Mouse (Mus musculus): ENCODE measurements around the gene 4921507P07Rik. TPM values are rescaled to one million over a fixed set of nuclear protein-coding genes. Genes with fewer than 3 reads are reported as not detected.

The 4921507P07Rik gene
- polyA plus RNA-seq, 1 experiment = 0.90 TPM

GRCm38 (mm10) chr6:50593334-50593845, 3.0 kb downstream of the 4921507P07Rik start:
- no peak overlapping the region for H3K27ac ChIP-seq (ENCODE audit: insufficient read depth, low read length)
- H3K4me1 ChIP-seq (ENCODE audit: control insufficient read depth, insufficient read depth, low read length) = no peaks in the 10 kb centered on the region
- TF ChIP-seq POLR2A (IDR thresholded peaks at IDR 0.05; ENCODE audit: extremely low read depth, insufficient read depth, low read length) (no peak), CTCF (IDR thresholded peaks at IDR 0.05; ENCODE audit: extremely low read depth, insufficient read depth, low read length) (no peak)
- no peak overlapping the region for H3K4me3 ChIP-seq (ENCODE audit: insufficient read depth, low read length)

DNA sequence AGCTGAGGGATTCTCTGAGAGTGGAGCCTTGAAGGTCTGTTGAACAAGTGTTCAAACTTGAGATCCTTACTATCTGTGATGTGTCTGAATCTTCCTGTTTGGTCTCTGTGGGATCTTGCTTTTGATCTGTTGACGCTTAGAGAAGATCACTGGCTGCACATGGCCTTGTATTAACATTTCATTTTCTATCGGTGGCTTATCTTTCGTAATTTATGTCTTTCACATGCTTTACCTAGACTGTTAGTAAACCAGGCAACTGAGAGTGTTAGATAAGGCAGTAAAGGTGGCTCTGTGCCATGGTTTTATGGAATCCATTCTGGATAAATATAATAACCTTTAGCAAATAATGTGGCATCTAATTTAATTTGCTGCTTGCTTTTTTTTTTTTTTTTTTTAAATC, 6.2 kb downstream of the 4921507P07Rik start:
- no peak for TF ChIP-seq CTCF (IDR thresholded peaks at IDR 0.05; ENCODE audit: extremely low read depth, insufficient read depth, low read length)
- no peak for TF ChIP-seq POLR2A (IDR thresholded peaks at IDR 0.05; ENCODE audit: extremely low read depth, insufficient read depth, low read length)
- Histone ChIP-seq H3K27ac (ENCODE audit: insufficient read depth, low read length) (no peak overlapping the region), H3K4me3 (ENCODE audit: insufficient read depth, low read length) (no peak overlapping the region), H3K4me1 (ENCODE audit: control insufficient read depth, insufficient read depth, low read length) (no peaks in the 10 kb centered on the region)

DNA sequence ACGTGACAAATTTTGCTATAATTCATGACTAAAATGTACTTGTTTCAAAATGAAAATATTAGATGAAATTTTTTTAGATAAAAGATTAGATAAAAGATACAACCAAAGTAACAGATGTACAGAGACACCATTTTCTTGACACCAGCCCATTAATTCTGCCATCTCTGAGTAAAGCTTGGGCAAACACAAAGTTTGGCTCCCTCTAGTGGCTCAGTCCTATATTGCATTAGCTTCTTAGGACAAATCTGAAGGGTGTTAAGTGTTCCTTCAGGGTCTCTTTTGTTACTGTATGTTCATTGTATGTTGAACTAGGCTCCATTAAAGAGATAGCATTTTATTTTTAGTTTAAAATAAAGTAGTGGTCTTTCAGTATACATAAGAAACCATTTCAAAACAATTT, 8.2 kb downstream of the 4921507P07Rik start:
- Histone ChIP-seq H3K4me1 (ENCODE audit: control insufficient read depth, insufficient read depth, low read length) (no peaks in the 10 kb centered on the region), H3K27ac (ENCODE audit: insufficient read depth, low read length) (no peak overlapping the region), H3K4me3 (ENCODE audit: insufficient read depth, low read length) (no peak overlapping the region)
- TF ChIP-seq POLR2A (IDR thresholded peaks at IDR 0.05; ENCODE audit: extremely low read depth, insufficient read depth, low read length) = no peak
- peak; percentile 54; the same call in 1 of the 2 replicates for TF ChIP-seq CTCF (IDR thresholded peaks at IDR 0.05; ENCODE audit: extremely low read depth, insufficient read depth, low read length)

DNA sequence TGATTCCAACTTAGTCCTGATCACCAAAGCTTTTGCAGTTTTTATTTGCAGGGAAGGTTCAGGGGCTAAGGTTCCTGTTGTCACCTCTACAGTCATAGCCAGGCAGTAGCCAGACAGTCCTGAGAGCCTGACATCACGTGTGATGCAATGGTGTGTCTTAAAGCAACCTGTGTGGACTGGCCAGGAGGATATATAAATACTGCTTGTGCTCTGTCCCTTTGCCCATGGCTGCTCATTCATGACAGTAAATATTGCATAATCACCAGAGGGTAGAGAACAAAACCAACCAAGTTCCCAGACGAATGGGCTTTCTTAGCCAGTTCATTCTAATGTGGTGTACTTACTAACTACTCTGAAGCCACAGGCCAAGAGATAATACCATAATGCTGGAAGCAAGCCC, 9.0 kb downstream of the 4921507P07Rik start:
- Histone ChIP-seq H3K27ac (ENCODE audit: insufficient read depth, low read length) (no peak overlapping the region), H3K4me3 (ENCODE audit: insufficient read depth, low read length) (no peak overlapping the region), H3K4me1 (ENCODE audit: control insufficient read depth, insufficient read depth, low read length) (no peaks in the 10 kb centered on the region)
- TF ChIP-seq CTCF (IDR thresholded peaks at IDR 0.05; ENCODE audit: extremely low read depth, insufficient read depth, low read length) = no peak
- no peak for TF ChIP-seq POLR2A (IDR thresholded peaks at IDR 0.05; ENCODE audit: extremely low read depth, insufficient read depth, low read length)

DNA sequence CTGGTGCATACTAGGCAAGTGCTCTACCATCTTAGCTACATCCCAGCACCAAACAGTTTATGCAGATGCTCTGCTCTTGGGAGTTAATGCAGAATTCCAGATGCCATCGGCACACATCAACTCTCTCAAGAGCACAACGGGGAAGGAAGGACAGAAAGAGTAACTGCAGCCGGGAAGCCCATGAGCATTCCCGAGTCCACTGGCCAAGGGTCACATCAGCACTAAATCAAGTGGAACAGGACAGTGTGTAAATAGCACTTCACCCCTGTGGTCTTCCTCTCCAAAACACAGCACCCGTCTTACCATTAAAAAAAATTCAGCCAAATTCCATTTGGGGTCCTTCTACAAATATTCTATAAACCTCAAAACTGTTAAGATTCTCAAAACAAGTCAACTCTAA, 10.1 kb downstream of the 4921507P07Rik start:
- TF ChIP-seq CTCF (IDR thresholded peaks at IDR 0.05; ENCODE audit: extremely low read depth, insufficient read depth, low read length) (no peak), POLR2A (IDR thresholded peaks at IDR 0.05; ENCODE audit: extremely low read depth, insufficient read depth, low read length) (no peak)
- H3K4me1 ChIP-seq (ENCODE audit: control insufficient read depth, insufficient read depth, low read length) = no peaks in the 10 kb centered on the region
- H3K27ac ChIP-seq (ENCODE audit: insufficient read depth, low read length) = no peak overlapping the region
- H3K4me3 ChIP-seq (ENCODE audit: insufficient read depth, low read length) = no peak overlapping the region

DNA sequence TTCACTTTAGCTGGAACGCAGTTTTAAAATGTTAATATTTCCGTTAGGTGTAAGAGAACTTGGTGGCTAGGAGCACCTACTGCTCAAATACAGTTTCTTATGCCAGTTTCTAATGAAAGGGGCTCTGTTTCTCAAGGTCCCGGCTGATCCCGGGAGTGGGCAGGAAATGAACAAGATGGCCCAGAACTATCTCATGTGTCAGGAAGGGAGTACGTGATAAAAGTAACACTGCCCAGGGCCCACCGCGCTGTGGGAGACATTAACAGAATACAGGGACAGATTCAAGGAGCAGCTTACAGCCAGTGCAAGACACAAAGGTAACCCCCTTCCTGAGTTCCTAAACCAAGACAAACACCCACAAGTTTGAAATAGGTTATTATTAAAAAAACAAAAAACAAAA, 10.7 kb downstream of the 4921507P07Rik start:
- Histone ChIP-seq H3K4me1 (ENCODE audit: control insufficient read depth, insufficient read depth, low read length) (no peaks in the 10 kb centered on the region), H3K4me3 (ENCODE audit: insufficient read depth, low read length) (no peak overlapping the region), H3K27ac (ENCODE audit: insufficient read depth, low read length) (no peak overlapping the region)
- no peak for TF ChIP-seq CTCF (IDR thresholded peaks at IDR 0.05; ENCODE audit: extremely low read depth, insufficient read depth, low read length)
- no peak for TF ChIP-seq POLR2A (IDR thresholded peaks at IDR 0.05; ENCODE audit: extremely low read depth, insufficient read depth, low read length)

DNA sequence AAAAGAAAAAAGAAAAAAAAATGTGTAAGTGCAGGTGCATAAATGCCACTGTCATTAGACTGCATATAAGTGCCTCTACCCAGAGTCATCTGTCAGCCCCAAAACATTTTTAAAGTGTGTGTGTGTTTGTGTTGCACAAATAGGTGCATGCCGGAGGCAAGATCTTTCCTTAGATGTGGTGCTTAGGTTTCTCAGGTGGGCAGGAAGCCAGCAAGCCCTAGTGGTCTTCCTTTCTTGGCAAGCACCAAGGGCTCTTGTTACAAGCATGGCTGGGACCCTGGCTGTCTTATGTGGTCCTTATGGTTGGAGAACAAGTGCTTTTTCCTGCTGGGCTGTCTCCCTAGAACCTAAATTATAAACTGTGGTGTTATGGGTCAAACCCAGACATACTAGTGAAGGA, 24.8 kb downstream of the 4921507P07Rik start:
- TF ChIP-seq CTCF (IDR thresholded peaks at IDR 0.05; ENCODE audit: extremely low read depth, insufficient read depth, low read length) (no peak), POLR2A (IDR thresholded peaks at IDR 0.05; ENCODE audit: extremely low read depth, insufficient read depth, low read length) (no peak)
- Histone ChIP-seq H3K4me1 (ENCODE audit: control insufficient read depth, insufficient read depth, low read length) (no peaks in the 10 kb centered on the region), H3K4me3 (ENCODE audit: insufficient read depth, low read length) (no peak overlapping the region), H3K27ac (ENCODE audit: insufficient read depth, low read length) (no peak overlapping the region)

DNA sequence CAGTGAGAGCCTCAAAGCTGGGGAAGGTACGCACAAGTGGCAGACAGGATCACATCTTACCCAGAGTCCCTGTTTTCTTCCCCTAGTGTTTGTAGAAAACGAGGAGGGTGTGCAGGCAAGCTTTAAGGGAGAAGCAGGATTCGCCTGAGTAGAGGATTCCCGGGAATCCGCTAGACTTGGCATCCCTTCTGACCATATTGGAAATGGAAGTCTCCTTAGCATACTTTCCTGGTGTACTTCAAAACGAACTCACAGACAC, 29.5 kb downstream of the 4921507P07Rik start:
- Histone ChIP-seq H3K4me3 (ENCODE audit: insufficient read depth, low read length) (peak overlapping the region; percentile 69), H3K4me1 (ENCODE audit: control insufficient read depth, insufficient read depth, low read length) (no peaks in the 10 kb centered on the region), H3K27ac (ENCODE audit: insufficient read depth, low read length) (peak overlapping the region; percentile 87)
- no peak for TF ChIP-seq POLR2A (IDR thresholded peaks at IDR 0.05; ENCODE audit: extremely low read depth, insufficient read depth, low read length)
- TF ChIP-seq CTCF (IDR thresholded peaks at IDR 0.05; ENCODE audit: extremely low read depth, insufficient read depth, low read length) = no peak

DNA sequence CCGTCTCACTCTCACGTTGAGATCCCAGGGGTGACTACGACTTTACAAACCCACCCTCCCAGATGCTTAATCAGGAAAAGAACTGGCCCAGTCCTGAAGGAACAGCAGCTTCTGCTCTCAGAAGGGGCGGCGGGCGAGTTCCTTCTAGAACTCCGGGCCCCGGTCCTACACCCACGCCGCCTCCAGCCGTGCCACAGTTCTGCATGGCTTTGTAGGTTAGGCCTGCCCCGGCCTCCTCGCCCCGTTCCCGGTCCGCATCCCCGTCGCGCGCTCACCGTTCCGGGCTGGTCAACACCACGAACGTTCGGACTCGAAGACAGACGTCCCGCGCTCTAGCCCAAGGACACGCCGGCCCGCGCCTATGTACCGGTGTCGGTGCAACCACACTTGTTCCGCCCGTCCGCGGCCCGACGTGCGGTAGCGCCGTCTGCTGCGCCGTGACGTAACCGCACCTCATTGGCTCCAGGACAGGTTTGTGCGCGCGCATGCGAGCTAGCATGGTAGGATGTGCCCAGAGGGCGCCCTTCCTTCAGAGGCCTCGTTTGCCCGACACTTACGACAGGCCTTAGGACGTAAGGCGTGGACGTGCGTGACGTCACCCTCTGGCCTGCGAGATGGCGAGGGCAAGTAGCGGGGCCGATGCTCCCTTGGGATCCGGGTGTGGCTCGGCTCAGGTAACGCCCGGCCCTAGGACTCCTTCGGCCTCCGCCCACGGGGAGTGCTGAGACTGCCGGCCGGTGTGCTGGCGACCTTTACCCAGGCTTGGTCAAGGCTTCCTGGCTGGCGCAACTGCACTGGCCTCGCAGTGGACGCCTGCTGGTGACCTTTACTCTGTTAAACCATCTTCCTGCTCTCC, 30.1 kb downstream of the 4921507P07Rik start, which contains the start of gene Cycs:
Gene Cycs, minus strand, starts transcription at position 398 of the 856 bp plus-strand sequence.
- peak; percentile 86; the same call in 1 of the 2 replicates for TF ChIP-seq POLR2A (IDR thresholded peaks at IDR 0.05; ENCODE audit: extremely low read depth, insufficient read depth, low read length)
- 0 out of 2 replicates have a peak, but pooled peaks have one; percentile 6 for TF ChIP-seq CTCF (IDR thresholded peaks at IDR 0.05; ENCODE audit: extremely low read depth, insufficient read depth, low read length)
- Histone ChIP-seq H3K27ac (ENCODE audit: insufficient read depth, low read length) (peak within 1 kb of the TSS; percentile 87), H3K4me3 (ENCODE audit: insufficient read depth, low read length) (peak within 1 kb of the TSS; percentile 69), H3K4me1 (ENCODE audit: control insufficient read depth, insufficient read depth, low read length) (no peaks in the 10 kb centered on the region)

- Histone ChIP-seq H3K4me1 (ENCODE audit: control insufficient read depth, insufficient read depth, low read length) (no peaks in the 10 kb centered on the region), H3K4me3 (ENCODE audit: insufficient read depth, low read length) (no peak overlapping the region), H3K27ac (ENCODE audit: insufficient read depth, low read length) (no peak overlapping the region)
- TF ChIP-seq CTCF (IDR thresholded peaks at IDR 0.05; ENCODE audit: extremely low read depth, insufficient read depth, low read length) (no peak), POLR2A (IDR thresholded peaks at IDR 0.05; ENCODE audit: extremely low read depth, insufficient read depth, low read length) (0 out of 2 replicates have a peak, but pooled peaks have one; percentile 8)
Observed at GRCm38 (mm10) chr6:50563651-50564050, 32.8 kb downstream of the 4921507P07Rik start.
